Mouse (Mus musculus) granulocyte monocyte progenitor cell, adult 5-6 weeks (primary cell): ENCODE measurements at regions not wholly inside any gene's neighbourhood (a gene's known extent, or its start where the extent isn't known, plus 50 kb on each side); places are given as distances from the start of the nearest gene placed in this dataset.
"Not testable (repeated sequence)": the region's sequence is repeated elsewhere in the genome, so short reads cannot be mapped to it uniquely, and the experiment has no call there.

Source experiments
- ATAC-seq: replicated peaks from 2 replicates; pipeline ENCODE4 v1.8.0; 2016; ENCODE audit warnings: mild to moderate bottlenecking, moderate TSS enrichment, inconsistent platforms; ENCODE audit not compliant: poor library complexity, severe bottlenecking

- ATAC-seq: no peak
Observed at GRCm38 (mm10) chr15:93001346-93002001, 273.5 kb downstream of the Gxylt1 start.

GRCm38 (mm10) chr15:93000121-93000520 lies 274.9 kb downstream of the Gxylt1 start:
- no peak for ATAC-seq

- no peak for ATAC-seq
Observed at GRCm38 (mm10) chr15:92997933-92998332, 277.0 kb downstream of the Gxylt1 start.

GRCm38 (mm10) chr15:92994191-92994671 lies 280.7 kb downstream of the Gxylt1 start:
- no peak for ATAC-seq

- ATAC-seq: no peak
Observed at GRCm38 (mm10) chr15:92993538-92994190, 281.3 kb downstream of the Gxylt1 start.

GRCm38 (mm10) chr15:92975774-92976173 lies 299.2 kb downstream of the Gxylt1 start:
- ATAC-seq: no peak

- ATAC-seq: no peak
Observed at GRCm38 (mm10) chr15:92974931-92975330, 300.0 kb downstream of the Gxylt1 start.

- no peak for ATAC-seq
Observed at GRCm38 (mm10) chr15:92973651-92974229, 301.2 kb downstream of the Gxylt1 start.

- ATAC-seq: no peak
Observed at GRCm38 (mm10) chr15:92965556-92965955, 309.4 kb downstream of the Gxylt1 start.

- no peak for ATAC-seq
Observed at GRCm38 (mm10) chr15:92964901-92965300, 310.1 kb downstream of the Gxylt1 start.

GRCm38 (mm10) chr15:92964131-92964530 lies 310.8 kb downstream of the Gxylt1 start:
- ATAC-seq: no peak

- ATAC-seq: not testable (repeated sequence)
Observed at GRCm38 (mm10) chr15:92950912-92951311, 324.1 kb downstream of the Gxylt1 start.

- no peak for ATAC-seq
Observed at GRCm38 (mm10) chr15:92946216-92946615, 328.8 kb downstream of the Gxylt1 start.

GRCm38 (mm10) chr15:92903821-92904220 lies 371.2 kb downstream of the Gxylt1 start:
- ATAC-seq: no peak

GRCm38 (mm10) chr15:92897277-92897676 lies 377.7 kb downstream of the Gxylt1 start:
- peak; percentile 61 for ATAC-seq

GRCm38 (mm10) chr15:92895836-92896235 lies 379.1 kb downstream of the Gxylt1 start:
- ATAC-seq: no peak

GRCm38 (mm10) chr15:92876438-92876837 lies 398.5 kb downstream of the Gxylt1 start:
- ATAC-seq: no peak

- ATAC-seq: no peak
Observed at GRCm38 (mm10) chr15:92864106-92864505, 410.9 kb downstream of the Gxylt1 start.

GRCm38 (mm10) chr15:92850854-92851253 lies 424.1 kb downstream of the Gxylt1 start:
- ATAC-seq: no peak

- ATAC-seq: no peak
Observed at GRCm38 (mm10) chr15:92840035-92840434, 434.9 kb downstream of the Gxylt1 start.

- no peak for ATAC-seq
Observed at GRCm38 (mm10) chr15:92839611-92840010, 435.4 kb downstream of the Gxylt1 start.

- ATAC-seq: no peak
Observed at GRCm38 (mm10) chr15:92826136-92826535, 429.5 kb downstream of the Pdzrn4 start.
